Mouse (Mus musculus): ENCODE data around the gene B3gat3.
"Not testable (repeated sequence)": the region's sequence is repeated elsewhere in the genome, so short reads cannot be mapped to it uniquely, and the experiment has no call there.

The B3gat3 gene

DNA sequence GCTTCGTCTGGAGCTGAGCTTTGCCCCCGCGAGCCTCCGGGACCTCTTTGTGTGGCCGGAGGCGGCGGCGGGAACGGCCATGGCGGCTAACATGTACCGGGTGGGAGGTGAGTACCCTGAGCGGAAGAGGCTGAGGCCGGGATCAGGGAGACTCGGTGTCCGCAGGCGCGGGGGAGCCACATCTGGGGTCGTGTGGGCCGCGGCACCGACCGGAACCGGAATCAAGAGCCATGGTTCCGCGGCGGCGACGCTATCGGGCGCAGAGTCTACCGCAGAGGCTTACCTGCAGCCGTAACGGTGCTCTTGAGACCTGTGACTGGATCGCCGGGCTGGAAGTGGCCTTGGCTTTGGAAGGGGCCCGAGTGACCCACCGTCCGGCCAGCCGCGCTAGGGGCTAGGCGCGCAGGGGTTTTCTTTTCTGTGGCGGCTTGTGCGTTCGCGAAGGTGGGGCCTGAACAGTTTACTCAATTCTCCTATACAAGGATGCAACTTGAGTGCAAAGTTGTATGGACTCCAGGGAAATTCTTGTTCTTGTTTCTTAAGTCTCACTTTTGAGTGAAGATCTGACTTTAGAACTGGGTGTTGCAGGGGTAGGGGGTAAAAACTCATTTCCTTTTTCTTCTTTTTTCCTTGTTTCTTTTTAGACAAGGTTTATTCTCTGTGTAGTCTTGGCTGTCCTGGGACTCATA is 22.2 kb downstream of the B3gat3 start:
- in situ Hi-C loops (cut with MboI): no loop called here

DNA sequence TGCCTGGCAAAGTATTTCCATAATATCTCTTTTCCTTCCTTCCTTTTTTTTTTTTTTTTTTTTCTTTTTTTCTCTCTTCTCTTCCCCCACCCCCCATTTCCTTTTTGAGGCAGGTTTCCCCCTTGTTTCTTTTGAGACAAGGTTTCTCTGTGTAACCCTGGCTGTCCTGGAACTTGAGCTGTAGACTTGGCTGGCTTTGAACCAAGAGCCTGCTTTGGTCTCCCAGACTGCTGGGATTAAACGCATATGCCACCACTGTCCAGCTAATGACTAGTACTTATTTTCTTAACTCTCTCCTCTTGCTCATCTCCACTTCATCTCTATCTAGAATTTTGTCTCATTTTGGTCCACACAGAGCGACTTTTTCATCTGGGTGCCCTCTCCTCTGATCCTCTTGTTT is 22.9 kb downstream of the B3gat3 start:
- in situ Hi-C loops (cut with MboI): no loop called here

DNA sequence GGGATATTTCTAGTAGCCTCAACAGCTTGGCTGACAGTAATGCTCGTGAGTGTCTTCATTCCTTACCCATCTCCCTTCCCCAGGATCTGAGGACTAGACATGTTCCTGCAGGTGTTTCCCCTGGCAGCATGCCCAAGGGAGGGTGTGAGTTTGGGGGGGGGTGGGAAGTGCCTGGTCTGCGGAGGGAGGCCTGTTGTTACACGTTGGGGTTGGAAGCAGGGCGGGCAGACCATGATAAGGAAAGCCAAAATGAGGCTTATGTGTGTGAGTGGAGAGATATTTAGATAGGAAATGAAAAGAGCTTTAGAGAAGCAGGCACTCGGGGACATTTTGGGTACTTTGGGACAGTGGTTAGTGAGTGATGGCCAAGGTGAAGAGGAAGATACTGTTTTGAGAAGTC is 23.9 kb downstream of the B3gat3 start:
- in situ Hi-C loops (cut with MboI): no loop called here

DNA sequence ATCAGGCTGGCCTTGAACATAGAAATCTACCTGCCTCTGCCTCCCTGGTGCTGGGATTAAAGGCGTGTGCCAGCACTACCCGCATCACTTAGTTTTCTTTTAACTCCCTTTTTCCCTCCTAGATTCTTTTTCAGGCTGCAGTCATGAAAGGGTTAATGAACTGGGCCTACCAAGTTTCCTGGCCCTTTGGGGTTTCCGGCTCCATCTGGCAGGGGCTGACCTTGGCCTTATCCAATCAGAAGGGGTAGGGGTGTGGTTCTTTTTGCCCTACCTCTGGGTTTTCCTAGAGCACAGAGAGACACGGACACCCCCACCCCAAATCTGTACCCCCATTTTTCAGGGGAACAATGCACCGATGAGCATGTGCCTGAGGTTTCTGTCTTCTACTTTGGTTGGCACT is 24.6 kb downstream of the B3gat3 start:
- in situ Hi-C loops (cut with MboI): no loop called here

DNA sequence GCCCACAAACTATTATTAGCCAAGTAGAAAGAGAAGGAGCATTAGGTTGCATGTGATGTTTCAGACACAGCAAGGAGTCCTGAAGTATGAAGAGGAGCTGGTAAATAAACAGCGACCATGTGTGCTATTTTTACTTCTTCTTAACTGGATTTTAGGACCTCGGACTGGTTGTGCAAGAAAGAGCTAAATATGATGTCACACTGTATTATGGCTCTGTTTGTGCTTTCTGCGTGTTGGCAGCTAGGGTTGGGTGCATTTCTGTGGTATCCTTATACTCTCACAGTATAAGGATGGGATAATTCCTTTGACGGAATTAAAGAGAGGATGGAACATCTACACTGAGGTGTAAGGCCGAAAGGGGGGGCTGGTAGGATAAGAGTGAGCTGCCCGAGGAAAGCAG is 25.1 kb downstream of the B3gat3 start:
- in situ Hi-C loops (cut with MboI): no loop called here

DNA sequence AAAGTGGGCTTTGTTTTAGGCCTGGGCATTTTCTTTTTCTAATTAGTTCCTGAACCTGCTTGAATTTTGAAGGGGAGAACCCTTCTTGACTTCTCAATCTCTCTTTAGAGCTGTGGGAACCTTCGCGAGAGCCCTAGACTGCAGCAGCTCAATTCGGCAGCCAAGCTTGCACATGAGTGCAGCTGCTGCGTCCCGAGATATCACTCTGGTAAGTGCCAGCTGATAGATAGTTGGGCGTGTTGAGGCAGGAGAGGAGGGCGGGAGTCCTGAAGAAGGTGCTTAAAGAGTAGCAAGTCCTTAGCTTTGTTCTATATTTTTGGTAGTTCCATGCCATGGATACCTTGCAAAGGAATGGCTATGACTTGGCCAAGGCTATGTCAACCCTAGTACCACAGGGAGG is 26.8 kb downstream of the B3gat3 start:
- in situ Hi-C loops (cut with MboI): no loop called here

DNA sequence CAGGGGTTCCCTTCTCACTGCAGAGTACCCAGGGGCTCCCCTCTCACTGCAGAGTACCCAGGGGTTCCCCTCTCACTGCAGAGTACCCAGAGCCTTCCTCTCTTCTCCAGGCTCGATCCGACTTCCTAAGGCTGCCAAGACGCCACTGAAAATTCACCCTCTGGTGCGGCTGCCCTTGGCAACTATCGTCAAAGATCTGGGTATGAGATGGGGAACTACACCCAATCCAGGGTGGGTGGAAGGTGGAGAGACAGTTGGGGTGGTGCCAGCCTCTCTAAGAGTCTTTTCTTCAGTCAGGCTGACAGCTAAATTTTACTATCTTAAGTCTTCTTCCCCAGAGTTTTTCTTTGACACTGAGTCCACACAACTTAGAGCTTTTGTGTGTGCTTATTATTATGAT is 30.0 kb downstream of the B3gat3 start:
- in situ Hi-C loops (cut with MboI): no loop called here

DNA sequence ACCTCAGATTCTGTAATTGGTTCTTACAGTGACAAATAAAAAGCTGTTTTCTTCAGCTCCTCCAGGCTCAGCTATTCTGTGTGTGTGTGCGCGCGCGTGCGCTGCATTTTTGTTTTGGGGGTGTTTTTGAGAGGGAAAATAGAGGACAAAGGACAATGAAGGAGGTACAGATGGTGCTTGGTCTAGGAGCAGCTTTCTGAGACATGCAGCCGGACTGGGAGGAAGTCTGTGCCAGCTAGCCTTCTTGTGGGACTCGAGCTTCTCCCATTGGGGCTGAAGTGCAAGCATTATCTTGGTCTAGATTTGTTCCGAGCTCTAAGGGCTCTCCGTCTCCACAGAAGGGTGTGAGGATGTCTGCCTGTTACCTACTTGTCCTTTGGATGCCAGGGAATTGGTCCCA is 32.1 kb downstream of the B3gat3 start:
- in situ Hi-C loops (cut with MboI): no loop called here

DNA sequence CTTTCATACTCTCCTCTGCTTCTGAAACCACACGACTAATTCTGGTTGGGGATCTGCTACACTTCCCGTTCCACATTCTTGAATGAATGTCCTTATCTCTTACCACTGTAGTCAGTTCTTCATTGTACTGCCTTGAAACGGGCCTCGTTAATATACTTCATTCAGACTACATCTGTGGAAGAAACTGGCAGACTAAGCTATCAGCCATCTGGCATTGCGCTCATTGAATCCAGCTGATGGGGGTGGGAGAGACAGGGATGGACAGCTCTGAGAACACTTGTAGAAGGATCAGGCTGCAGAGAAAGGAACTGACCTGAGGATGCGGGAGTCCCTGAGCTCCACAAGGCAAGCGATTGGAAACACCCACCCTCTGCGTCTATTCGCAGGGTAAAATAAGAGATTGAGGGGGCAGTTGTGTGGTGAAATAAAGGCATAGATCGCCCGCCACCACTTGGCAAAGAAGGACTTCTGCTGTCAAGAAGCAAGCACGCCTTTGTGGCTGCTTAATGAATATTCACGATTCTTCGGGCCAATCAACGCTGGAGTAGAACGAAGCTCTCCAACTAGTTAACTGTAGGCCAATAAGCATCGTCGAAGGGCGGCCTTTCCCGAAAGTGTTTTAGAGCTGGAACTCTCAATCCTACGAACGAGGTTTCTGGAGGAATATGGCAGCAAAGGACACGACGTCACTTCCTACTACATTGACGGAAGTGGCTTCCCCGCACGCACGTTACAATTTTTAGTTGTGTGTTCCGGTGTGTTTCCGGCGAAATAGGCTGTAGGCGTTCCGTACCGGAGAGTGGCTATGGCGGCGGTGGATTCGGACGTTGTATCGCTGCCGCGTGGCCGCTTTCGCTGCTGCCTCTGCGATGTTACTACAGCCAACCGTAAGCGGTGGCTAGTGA is 33.2 kb downstream of the B3gat3 start, which contains the start of gene Tut1:
Tut1 (plus strand) TSS at position 713 of the 905 bp plus-strand sequence.
- in situ Hi-C loops (cut with MboI): no loop called here

DNA sequence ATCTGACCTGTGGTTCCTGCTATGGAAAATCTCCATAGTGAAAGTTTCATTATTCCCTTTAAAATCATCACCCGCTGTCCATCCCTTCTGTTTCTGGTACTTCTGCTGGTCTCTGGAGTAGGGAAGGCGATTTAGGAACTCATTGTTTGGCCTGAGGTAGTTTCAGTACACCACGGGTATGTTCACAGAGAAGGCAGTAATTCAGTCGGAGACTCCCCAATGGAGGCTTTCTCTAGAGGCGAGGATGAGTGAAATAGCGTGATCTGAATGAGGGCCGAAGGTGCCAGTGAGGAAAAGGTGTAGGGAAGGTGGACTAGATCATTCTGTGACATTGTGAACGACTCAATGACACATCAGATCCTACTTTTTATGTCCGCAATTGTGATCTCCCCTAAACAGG is 34.0 kb downstream of the B3gat3 start:
- in situ Hi-C loops (cut with MboI): no loop called here

DNA sequence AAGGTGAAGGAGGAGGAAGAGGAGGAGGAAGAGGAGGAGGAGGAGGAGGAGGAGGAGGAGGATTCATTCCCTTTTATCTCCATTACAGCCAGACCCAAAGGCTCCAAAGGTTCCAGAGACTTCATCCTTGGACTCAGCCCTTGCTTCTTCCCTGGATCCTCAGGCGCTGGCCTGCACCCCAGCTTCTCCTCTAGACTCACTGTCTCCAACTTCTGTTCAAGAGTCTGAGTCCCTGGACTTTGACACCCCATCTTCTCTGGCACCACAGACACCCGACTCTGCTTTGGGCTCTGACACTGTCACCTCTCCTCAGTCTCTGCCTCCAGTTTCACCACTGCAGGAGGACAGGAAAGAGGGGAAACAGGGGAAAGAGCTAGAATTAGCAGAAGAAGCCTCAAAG is 42.1 kb downstream of the B3gat3 start:
- in situ Hi-C loops (cut with MboI): no loop called here

DNA sequence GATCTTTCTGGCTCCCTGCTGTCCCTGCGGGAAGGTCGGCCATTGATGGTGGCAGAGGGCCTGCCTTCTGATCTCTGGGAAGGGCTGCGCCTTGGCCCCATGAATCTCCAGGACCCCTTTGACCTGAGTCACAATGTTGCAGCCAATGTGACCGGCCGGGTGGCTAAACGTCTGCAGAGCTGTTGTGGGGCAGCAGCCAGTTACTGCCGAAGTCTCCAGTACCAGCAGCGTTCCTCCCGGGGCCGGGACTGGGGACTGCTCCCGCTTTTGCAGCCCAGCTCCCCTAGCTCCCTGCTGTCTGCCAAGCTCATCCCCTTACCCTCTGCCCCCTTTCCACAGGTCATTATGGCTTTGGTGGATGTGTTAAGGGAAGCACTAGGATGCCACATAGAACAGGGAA is 44.9 kb downstream of the B3gat3 start:
- in situ Hi-C loops (cut with MboI): no loop called here

DNA sequence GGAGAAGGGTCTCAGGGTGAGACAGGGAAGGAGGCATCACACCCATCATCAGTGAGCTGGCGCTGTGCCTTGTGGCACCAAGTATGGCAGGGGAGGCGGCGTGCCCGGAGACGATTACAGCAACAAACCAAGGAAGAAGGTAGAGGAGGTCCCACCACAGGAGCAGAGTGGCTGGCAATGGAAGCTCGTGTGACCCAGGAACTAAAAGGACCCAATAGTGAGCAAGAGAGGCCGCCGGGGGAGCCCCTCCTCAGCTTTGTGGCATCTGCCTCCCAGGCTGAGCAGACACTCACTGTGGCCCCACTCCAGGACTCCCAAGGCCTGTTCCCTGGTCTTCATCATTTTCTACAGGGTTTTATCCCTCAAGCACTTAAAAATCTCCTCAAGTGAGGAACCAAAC is 45.6 kb downstream of the B3gat3 start:
- in situ Hi-C loops (cut with MboI): no loop called here

DNA sequence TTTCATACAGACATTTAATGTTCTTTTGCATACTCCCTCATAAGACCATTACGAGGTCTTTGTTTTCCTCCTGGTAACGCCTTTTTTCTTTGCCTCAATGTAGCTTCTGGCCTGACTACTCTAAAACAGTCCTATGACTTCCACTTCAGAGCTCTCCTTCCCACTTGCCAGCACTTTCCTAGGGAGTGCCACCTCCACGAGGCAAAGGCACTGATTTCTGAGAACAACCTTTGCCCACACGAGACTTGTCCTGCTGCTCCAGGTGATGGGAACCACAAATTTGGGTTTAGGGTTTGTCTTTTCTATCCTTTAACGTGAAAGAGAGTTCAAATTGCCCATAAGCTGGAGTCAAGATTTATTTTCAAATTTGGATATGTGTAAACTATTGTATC is 46.0 kb downstream of the B3gat3 start:
- in situ Hi-C loops (cut with MboI): no loop called here

DNA sequence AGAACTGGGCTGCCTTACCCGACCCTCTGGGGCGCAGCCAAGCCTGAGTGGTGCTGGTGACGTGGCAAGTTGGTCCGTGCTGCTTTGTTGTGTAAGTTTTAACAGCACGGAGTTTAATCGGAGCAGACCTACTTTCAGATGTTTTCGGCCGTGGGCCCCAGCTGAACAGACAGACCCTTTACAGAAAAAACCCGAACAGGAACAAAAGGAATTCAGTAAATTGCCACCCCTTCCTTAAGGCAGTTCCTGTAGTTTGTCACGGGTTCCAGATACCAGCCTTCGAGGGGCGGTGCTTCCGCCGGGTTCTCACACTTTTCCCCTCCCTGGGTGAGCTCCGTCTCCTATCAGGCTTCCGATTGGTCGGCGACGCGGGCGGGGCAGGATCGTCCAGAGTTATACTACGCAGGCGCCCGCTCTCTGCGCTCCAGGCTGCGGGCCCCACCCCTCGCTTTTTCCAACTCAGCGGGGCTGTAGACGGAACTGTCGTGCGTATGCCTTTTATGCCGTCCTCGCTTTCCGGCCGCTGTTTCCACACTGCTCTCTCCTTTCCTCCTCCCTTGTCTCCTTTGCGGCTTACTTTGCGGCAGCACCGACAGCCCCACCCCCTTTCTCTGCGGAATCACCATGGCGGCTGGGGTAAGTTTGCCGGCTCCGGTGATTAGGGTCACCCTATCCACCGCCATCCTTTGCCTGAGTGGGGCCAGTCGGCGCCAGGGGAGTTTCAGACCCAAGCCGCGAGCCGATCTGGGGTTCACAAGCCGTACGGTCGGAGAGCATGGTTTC is 46.6 kb downstream of the B3gat3 start, which contains the start of gene Eef1g:
Eef1g (plus strand) TSS at position 452 of the 783 bp plus-strand sequence.
- in situ Hi-C loops (cut with MboI): no loop called here

DNA sequence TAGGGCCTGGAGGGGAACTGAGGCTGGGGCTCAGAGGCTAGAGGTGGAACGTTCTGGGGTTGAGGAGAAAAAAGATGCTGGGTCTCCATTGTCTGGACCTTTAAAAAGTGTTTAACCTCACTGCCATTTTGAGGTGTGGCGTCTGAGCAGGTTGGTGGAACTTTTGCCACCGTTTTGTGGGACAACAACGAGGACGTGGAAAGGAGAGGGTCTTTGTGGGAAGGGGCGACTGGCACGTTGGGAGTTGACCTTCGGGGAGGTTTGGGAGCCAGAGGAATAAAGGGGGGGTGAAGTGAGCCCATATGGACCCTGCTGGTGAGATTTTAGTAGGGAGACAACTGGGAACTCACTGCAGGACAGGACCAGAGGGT is 47.2 kb downstream of the B3gat3 start:
- in situ Hi-C loops (cut with MboI): no loop called here

DNA sequence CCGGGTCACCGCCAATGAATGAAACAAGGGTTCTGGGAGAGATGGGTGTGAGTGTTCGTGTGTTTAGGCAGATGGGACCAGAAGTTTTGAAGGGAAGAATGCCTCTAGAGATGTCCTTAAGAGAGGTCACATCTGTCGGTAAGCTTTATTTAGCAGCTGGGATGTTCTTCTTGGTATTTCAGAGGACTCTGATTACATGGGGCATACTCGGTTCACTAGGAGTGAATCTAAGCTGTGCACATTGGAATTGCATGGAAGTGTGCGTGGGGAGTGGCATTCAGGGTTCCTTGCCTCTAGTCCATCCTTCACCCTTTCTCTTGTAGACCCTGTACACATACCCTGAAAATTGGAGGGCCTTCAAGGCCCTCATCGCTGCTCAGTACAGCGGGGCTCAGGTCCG is 47.7 kb downstream of the B3gat3 start:
- in situ Hi-C loops (cut with MboI): no loop called here

DNA sequence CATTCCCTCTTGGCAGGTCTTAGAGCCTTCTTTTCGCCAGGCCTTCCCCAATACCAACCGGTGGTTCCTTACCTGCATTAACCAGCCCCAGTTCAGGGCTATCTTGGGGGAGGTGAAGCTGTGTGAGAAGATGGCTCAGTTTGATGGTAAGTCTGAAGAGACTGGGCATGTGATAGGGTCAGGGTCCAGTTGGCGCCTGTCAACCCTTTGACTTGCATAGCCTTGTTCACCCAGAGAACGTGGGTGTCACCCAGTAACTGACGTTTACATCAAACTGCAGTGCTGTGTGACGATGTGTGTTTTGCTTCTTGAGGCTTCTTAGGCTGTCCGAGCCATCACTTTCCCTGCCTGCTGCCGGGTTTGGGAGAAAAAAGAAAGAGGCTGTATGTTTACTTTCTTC is 52.3 kb downstream of the B3gat3 start:
- in situ Hi-C loops (cut with MboI): not testable (repeated sequence)

DNA sequence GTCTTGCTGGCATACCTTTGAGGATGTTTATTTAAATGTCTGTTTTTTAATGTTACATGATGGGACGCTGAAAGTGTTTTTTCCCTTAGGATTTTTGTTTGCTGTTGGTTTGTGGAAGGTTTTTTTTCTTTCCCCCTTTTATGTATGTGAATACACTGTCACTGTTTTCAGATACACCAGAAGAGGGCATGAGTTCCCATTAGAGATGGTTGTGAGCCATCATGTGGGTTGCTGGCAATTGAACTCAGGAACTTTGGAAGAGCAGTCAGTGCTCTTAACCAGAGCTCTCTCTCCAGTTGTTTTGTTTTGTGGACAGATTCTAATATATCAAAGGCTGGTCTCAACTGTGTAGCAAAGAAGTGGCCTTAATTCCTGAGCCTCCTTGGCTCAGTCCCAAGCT is 54.5 kb downstream of the B3gat3 start:
- in situ Hi-C loops (cut with MboI): no loop called here

DNA sequence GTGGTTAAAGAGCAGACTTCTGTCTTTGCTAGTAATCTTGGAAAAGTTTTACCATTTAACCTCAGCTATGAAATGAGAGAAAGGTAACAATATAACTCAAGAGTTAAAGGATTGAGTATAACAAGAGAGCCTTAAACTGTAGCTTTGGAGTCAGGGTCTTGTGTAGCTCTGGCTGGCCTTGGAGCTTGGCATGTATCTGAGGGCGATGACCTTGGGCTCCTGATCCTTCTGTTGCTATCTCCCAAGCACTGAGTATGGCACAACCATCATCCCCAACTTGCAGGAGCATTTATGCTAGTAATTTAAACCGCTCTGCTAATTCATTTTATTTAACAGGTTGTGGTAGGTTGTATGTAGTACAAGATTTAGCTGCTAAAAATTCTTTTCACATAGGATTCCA is 55.3 kb downstream of the B3gat3 start:
- in situ Hi-C loops (cut with MboI): no loop called here

DNA sequence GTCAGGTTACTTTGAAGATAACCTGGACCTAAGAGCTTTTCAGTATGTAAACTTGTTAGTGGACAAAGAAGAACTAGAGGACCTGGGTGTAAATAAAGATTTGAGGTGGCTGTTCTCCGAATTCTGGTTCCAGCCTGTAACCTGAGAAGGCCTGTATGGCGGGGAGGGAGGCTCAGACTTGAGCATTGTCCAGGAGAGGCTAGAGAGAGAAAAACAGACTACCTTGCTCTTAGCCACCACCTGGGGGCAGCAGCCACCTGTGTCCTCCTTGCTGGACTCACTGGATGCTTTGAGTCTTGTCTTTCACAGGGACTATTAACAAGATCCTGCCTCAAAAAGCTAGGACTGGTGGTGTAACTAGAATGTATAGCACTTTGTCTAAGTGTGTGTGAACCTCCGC is 56.4 kb downstream of the B3gat3 start:
- in situ Hi-C loops (cut with MboI): no loop called here
